Mouse (Mus musculus) limb, embryonic 14.5 days (tissue): Measurements from ENCODE around the gene Grik1. TPM values are rescaled to one million over a fixed set of nuclear protein-coding genes. Genes with fewer than 3 reads are reported as not detected.

Source experiments
- ATAC-seq: fragments of 200-750 bp; cut with Nextera tagmentation; 2 replicates; pipeline ENCODE4 v1.8.0; 2017; ENCODE audit warnings: low read depth, moderate number of reproducible peaks, moderate TSS enrichment; ENCODE audit not compliant: low FRiP score
- DNase-seq: peaks from one replicate; pipeline ENCODE4 v3.0.0-alpha.2; 2015; ENCODE audit warnings: low spot score
- H3K27ac ChIP-seq: fragments of 300-500 bp; sonication (generic); replicated peaks from 2 replicates; pipeline ENCODE4 v1.5.1; 2014; ENCODE audit warnings: low read depth, mild to moderate bottlenecking, low read length, moderate library complexity, mixed read lengths
- H3K27me3 ChIP-seq: fragments of 300-500 bp; sonication (generic); 2 replicates; pipeline ENCODE4 v1.6.1; 2014; ENCODE audit warnings: low read length, mixed read lengths; ENCODE audit not compliant: control insufficient read depth, insufficient read depth
- H3K36me3 ChIP-seq: fragments of 300-500 bp; sonication (generic); 2 replicates; pipeline ENCODE4 v1.6.1; 2014; ENCODE audit warnings: mild to moderate bottlenecking, low read length, moderate library complexity, mixed read lengths; ENCODE audit not compliant: control insufficient read depth, insufficient read depth
- H3K4me1 ChIP-seq: fragments of 300-500 bp; sonication (generic); 2 replicates; pipeline ENCODE4 v1.6.1; 2014; ENCODE audit warnings: antibody characterized with exemption, low read length, mixed read lengths; ENCODE audit not compliant: control insufficient read depth, insufficient read depth
- H3K4me2 ChIP-seq: fragments of 300-500 bp; sonication (generic); replicated peaks from 2 replicates; pipeline ENCODE4 v1.6.1; 2014; ENCODE audit warnings: low read depth, mild to moderate bottlenecking, low read length, moderate library complexity; ENCODE audit not compliant: severe bottlenecking
- H3K4me3 ChIP-seq: fragments of 300-500 bp; sonication (generic); replicated peaks from 2 replicates; pipeline ENCODE4 v1.5.1; 2014; ENCODE audit warnings: low read length
- H3K9ac ChIP-seq: fragments of 300-500 bp; sonication (generic); 2 replicates; pipeline ENCODE4 v1.6.1; 2014; ENCODE audit warnings: mild to moderate bottlenecking, low read depth, low read length, moderate library complexity; ENCODE audit not compliant: severe bottlenecking
- H3K9me3 ChIP-seq: fragments of 300-500 bp; sonication (generic); 2 replicates; pipeline ENCODE4 v1.6.1; 2016; ENCODE audit warnings: low read length; ENCODE audit not compliant: control insufficient read depth
- POLR2A ChIP-seq: fragments of 200-500 bp; IDR thresholded peaks from 2 replicates; pipeline ENCODE4 v1.8.0; 2012; ENCODE audit warnings: inconsistent platforms, mild to moderate bottlenecking, moderate library complexity, borderline replicate concordance; ENCODE audit not compliant: insufficient read depth, insufficient read length; ENCODE audit errors: extremely low read depth
- WGBS: fragments of 180-500 bp; shearing (Covaris S2); extraction: QIAGEN DNeasy Blood & Tissue Kit; methylation state at CpG from one replicate; pipeline ENCODE4 v1.1.7; 2014; 5-methylcytosine and 5-hydroxymethylcytosine counted together
- polyA plus RNA-seq, 2 experiments: library from polyadenylated mRNA; depleted of rRNA in 1 of 2; stranded (reverse) in 1 of 2; unstranded in 1 of 2; fragments of >200 nt; fragmentation: Nextera tagmentation in 1 of 2; extraction: Ambion mirVana in 1 of 2; gene quantifications; 2 replicates each; pipeline versions ENCODE4 v1.2.1 to v1.2.3; 2012 to 2014

Grik1 gene
- polyA plus RNA-seq (2012; rRNA removed) (1.9 and 2.2 TPM in 2 replicates), polyA plus RNA-seq (2014; fragmentation: Nextera tagmentation; extraction: Ambion mirVana) (1.8 and 2.4 TPM in 2 replicates)

- peak within 1 kb of the TSS; percentile 43 for H3K4me3 ChIP-seq
- DNase-seq (no peak), ATAC-seq (peak; percentile 68; the same call in 1 of the 2 replicates)
- no peak for TF ChIP-seq POLR2A
- no peaks in the 10 kb centered on the region for H3K36me3 ChIP-seq
- H3K27ac ChIP-seq, result no peak within 1 kb of the TSS
- 0 out of 2 replicates have a peak, but pooled peaks cover 6% of the 10 kb centered on the region for H3K4me1 ChIP-seq
- peak within 1 kb of the TSS; percentile 85 for H3K4me2 ChIP-seq
- no peaks in the 10 kb centered on the region for H3K9me3 ChIP-seq
- H3K27me3 ChIP-seq, result peaks cover 20% of the 10 kb centered on the region
- H3K9ac ChIP-seq, result peak within 1 kb of the TSS; percentile 5; the same call in 1 of the 2 replicates
- WGBS, result 1% methylated on average over 26 of the region's 27 CpGs
Observed at GRCm38 (mm10) chr16:88290132-88290772, at the start of gene Grik1. Gene Grik1, minus strand, starts transcription at chr16:88290265.

- Histone ChIP-seq H3K36me3 (no peaks in the 10 kb centered on the region), H3K27me3 (peaks cover 14% of the 10 kb centered on the region; the same call in 1 of the 2 replicates), H3K4me1 (0 out of 2 replicates have a peak, but pooled peaks cover 6% of the 10 kb centered on the region), H3K9me3 (no peaks in the 10 kb centered on the region), H3K4me3 (no peak overlapping the region), H3K4me2 (no peak overlapping the region), H3K27ac (no peak overlapping the region), H3K9ac (no peak overlapping the region)
- WGBS, result 46% methylated on average over 3 of the region's 3 CpGs
- DNase-seq (no peak), ATAC-seq (no peak)
- no peak for TF ChIP-seq POLR2A
Observed at GRCm38 (mm10) chr16:88294209-88294608, 4.1 kb upstream of the Grik1 start.

- Histone ChIP-seq H3K27ac (no peak overlapping the region), H3K9me3 (no peaks in the 10 kb centered on the region), H3K27me3 (peaks cover 20% of the 10 kb centered on the region), H3K36me3 (no peaks in the 10 kb centered on the region), H3K4me2 (peak overlapping the region; percentile 85), H3K9ac (peak overlapping the region; percentile 5; the same call in 1 of the 2 replicates), H3K4me3 (peak overlapping the region; percentile 43), H3K4me1 (0 out of 2 replicates have a peak, but pooled peaks cover 6% of the 10 kb centered on the region)
- peak; percentile 41; the same call in 1 of the 2 replicates for ATAC-seq
- TF ChIP-seq POLR2A, result no peak
- DNase-seq, result no peak
- WGBS, result under 1% methylated on average over 35 of the region's 40 CpGs
Observed at GRCm38 (mm10) chr16:88289421-88290081, 514 bp downstream of the Grik1 start.

- WGBS, result 87% methylated on average over 4 of the region's 4 CpGs
- H3K9me3 ChIP-seq, result no peaks in the 10 kb centered on the region
- H3K9ac ChIP-seq, result no peak overlapping the region
- H3K27me3 ChIP-seq, result no peaks in the 10 kb centered on the region
- H3K36me3 ChIP-seq, result no peaks in the 10 kb centered on the region
- H3K27ac ChIP-seq, result no peak overlapping the region
- H3K4me1 ChIP-seq, result no peaks in the 10 kb centered on the region
- no peak for DNase-seq
- no peak for TF ChIP-seq POLR2A
- ATAC-seq, result no peak
- no peak overlapping the region for H3K4me3 ChIP-seq
- no peak overlapping the region for H3K4me2 ChIP-seq
Observed at GRCm38 (mm10) chr16:88258407-88258806, 31.7 kb downstream of the Grik1 start.

GRCm38 (mm10) chr16:88257072-88257471, 33.0 kb downstream of the Grik1 start:
- H3K27me3 ChIP-seq, result no peaks in the 10 kb centered on the region
- H3K36me3 ChIP-seq, result no peaks in the 10 kb centered on the region
- H3K27ac ChIP-seq, result no peak overlapping the region
- DNase-seq (peak; percentile 3), ATAC-seq (no peak)
- 45% methylated on average over 5 of the region's 5 CpGs for WGBS
- no peak overlapping the region for H3K4me2 ChIP-seq
- H3K9me3 ChIP-seq, result no peaks in the 10 kb centered on the region
- no peak overlapping the region for H3K9ac ChIP-seq
- no peaks in the 10 kb centered on the region for H3K4me1 ChIP-seq
- no peak for TF ChIP-seq POLR2A
- H3K4me3 ChIP-seq, result no peak overlapping the region
